19 mouse cellular contexts compared by ENCODE assay signal in genomic region chrX:110307645-110308044, GRCm38 (mm10).
A peak's percentile ranks its signal among the peaks of the same experiment; 100 is the strongest.
DNase-seq lines count a peak whose midpoint lies in the region; ATAC-seq lines count a peak whose summit lies in the region.
"Had no signal": no experiment of that assay in that cellular context is flagged by ENCODE, and none has a peak within 500 bp of the region (broad histone marks: within the 10 kb centered on the region; RNA-seq: fewer than 3 reads in every experiment).

No protein-coding gene starts in this region.

- no peak overlapping the region for H3K4me2 ChIP-seq in forebrain, embryonic 11.5 days (ENCODE audit: low read depth, low read length, severe bottlenecking)
- no peak overlapping the region for H3K4me2 ChIP-seq in forebrain, embryonic 16.5 days (ENCODE audit: low read length)
- no peak overlapping the region for H3K4me2 ChIP-seq in hindbrain, embryonic 13.5 days
- no peak overlapping the region for H3K4me2 ChIP-seq in midbrain, embryonic 15.5 days
- H3K4me2 ChIP-seq in heart, embryonic 11.5 days: no peak overlapping the region
- H3K4me2 ChIP-seq: heart, embryonic 15.5 days; liver, embryonic 11.5 days; lung, embryonic 15.5 days had no signal

- peak; percentile 93 for ATAC-seq in forebrain, embryonic 11.5 days (replicated peaks; ENCODE audit: low FRiP score)
- no peak for ATAC-seq in forebrain, embryonic 16.5 days
- ATAC-seq in hindbrain, embryonic 13.5 days (ENCODE audit: low FRiP score): peak; percentile 74; the same call in 1 of the 2 replicates
- 0 out of 2 replicates have a peak, but pooled peaks have one; percentile 27 for ATAC-seq in midbrain, embryonic 15.5 days (replicated peaks)
- ATAC-seq in heart, embryonic 11.5 days (replicated peaks; ENCODE audit: insufficient number of reproducible peaks, low FRiP score, low TSS enrichment): no peak

- 27% methylated on average over 2 of the region's 2 CpGs for WGBS in forebrain, embryonic 11.5 days
- WGBS in forebrain, embryonic 16.5 days: 12% methylated on average over 2 of the region's 2 CpGs
- whole genome bisulfite sequencing in hindbrain, embryonic 13.5 days: 23% methylated on average over 2 of the region's 2 CpGs
- WGBS in midbrain, embryonic 15.5 days: 25% methylated on average over 2 of the region's 2 CpGs
- 69% methylated on average over 2 of the region's 2 CpGs for WGBS in heart, embryonic 11.5 days (ENCODE audit: insufficient replicate concordance)

- no peaks in the 10 kb centered on the region for H3K27me3 ChIP-seq in forebrain, embryonic 11.5 days (ENCODE audit: control insufficient read depth, insufficient read depth, low read length)
- no peaks in the 10 kb centered on the region for H3K27me3 ChIP-seq in forebrain, embryonic 16.5 days (replicated peaks; ENCODE audit: control insufficient read depth, insufficient read depth, low read length)
- H3K27me3 ChIP-seq in hindbrain, embryonic 13.5 days: no peaks in the 10 kb centered on the region
- H3K27me3 ChIP-seq in midbrain, embryonic 15.5 days (replicated peaks): no peaks in the 10 kb centered on the region
- no peaks in the 10 kb centered on the region for H3K27me3 ChIP-seq in heart, embryonic 11.5 days (ENCODE audit: control insufficient read depth, insufficient read depth, low read length)
- H3K27me3 ChIP-seq: CH12.LX; heart, embryonic 15.5 days; lung, embryonic 15.5 days had no signal

- H3K4me3 ChIP-seq in forebrain, embryonic 11.5 days (ENCODE audit: low read depth, low read length): no peak overlapping the region
- H3K4me3 ChIP-seq in forebrain, embryonic 16.5 days (replicated peaks; ENCODE audit: low read length): no peak overlapping the region
- no peak overlapping the region for H3K4me3 ChIP-seq in hindbrain, embryonic 13.5 days
- no peak overlapping the region for H3K4me3 ChIP-seq in midbrain, embryonic 15.5 days
- no peak overlapping the region for H3K4me3 ChIP-seq in heart, embryonic 11.5 days (ENCODE audit: low read depth, low read length)
- H3K4me3 ChIP-seq: heart, embryonic 15.5 days; lung, embryonic 15.5 days; myocyte had no signal

- no peaks in the 10 kb centered on the region for H3K9me3 ChIP-seq in forebrain, embryonic 11.5 days (ENCODE audit: control insufficient read depth, low read length)
- no peaks in the 10 kb centered on the region for H3K9me3 ChIP-seq in forebrain, embryonic 16.5 days (ENCODE audit: control insufficient read depth, low read length)
- H3K9me3 ChIP-seq in hindbrain, embryonic 13.5 days: no peaks in the 10 kb centered on the region
- no peaks in the 10 kb centered on the region for H3K9me3 ChIP-seq in midbrain, embryonic 15.5 days
- no peaks in the 10 kb centered on the region for H3K9me3 ChIP-seq in heart, embryonic 11.5 days (replicated peaks; ENCODE audit: control insufficient read depth, low read length)
- H3K9me3 ChIP-seq: heart, embryonic 15.5 days; lung, embryonic 15.5 days had no signal

- DNase-seq in forebrain, embryonic 11.5 days (ENCODE audit: low spot score): peak; percentile 53
- peak; percentile 45 for DNase-seq in embryo, embryonic 10 days (ENCODE audit: low spot score)
- no peak for DNase-seq in testis, postnatal 14 days (ENCODE audit: low spot score)
- DNase-seq in cerebellum, adult 8-10 months: no peak
- DNase-seq: cerebellum, adult 11 months; heart, adult 18-20 months; kidney, adult 11 months; left cerebral cortex, postnatal 4 days had no signal

- no peak overlapping the region for H3K27ac ChIP-seq in forebrain, embryonic 11.5 days (ENCODE audit: low read depth, low read length)
- H3K27ac ChIP-seq in forebrain, embryonic 16.5 days (ENCODE audit: low read length): no peak overlapping the region
- H3K27ac ChIP-seq in hindbrain, embryonic 13.5 days: no peak overlapping the region
- H3K27ac ChIP-seq in midbrain, embryonic 15.5 days: no peak overlapping the region
- H3K27ac ChIP-seq in heart, embryonic 11.5 days (ENCODE audit: low read depth, low read length): no peak overlapping the region
- H3K27ac ChIP-seq: heart, embryonic 15.5 days; kidney, postnatal 0 days; lung, embryonic 15.5 days; macrophage had no signal

- no peaks in the 10 kb centered on the region for H3K4me1 ChIP-seq in forebrain, embryonic 11.5 days (replicated peaks; ENCODE audit: control insufficient read depth, insufficient read depth, low read length)
- no peaks in the 10 kb centered on the region for H3K4me1 ChIP-seq in forebrain, embryonic 16.5 days (replicated peaks; ENCODE audit: control insufficient read depth, insufficient read depth, low read length)
- no peaks in the 10 kb centered on the region for H3K4me1 ChIP-seq in hindbrain, embryonic 13.5 days (replicated peaks)
- H3K4me1 ChIP-seq in midbrain, embryonic 15.5 days: no peaks in the 10 kb centered on the region
- no peaks in the 10 kb centered on the region for H3K4me1 ChIP-seq in heart, embryonic 11.5 days (ENCODE audit: control insufficient read depth, insufficient read depth, low read length)
- H3K4me1 ChIP-seq: heart, embryonic 15.5 days; lung, embryonic 15.5 days had no signal

- H3K36me3 ChIP-seq in forebrain, embryonic 11.5 days (ENCODE audit: control insufficient read depth, insufficient read depth, low read length): no peaks in the 10 kb centered on the region
- H3K36me3 ChIP-seq in forebrain, embryonic 16.5 days (ENCODE audit: control insufficient read depth, insufficient read depth): no peaks in the 10 kb centered on the region
- H3K36me3 ChIP-seq in hindbrain, embryonic 13.5 days: no peaks in the 10 kb centered on the region
- no peaks in the 10 kb centered on the region for H3K36me3 ChIP-seq in midbrain, embryonic 15.5 days (replicated peaks)
- no peaks in the 10 kb centered on the region for H3K36me3 ChIP-seq in heart, embryonic 11.5 days (ENCODE audit: control insufficient read depth, insufficient read depth, low read length)
- H3K36me3 ChIP-seq: heart, embryonic 15.5 days; lung, embryonic 15.5 days had no signal

- H3K9ac ChIP-seq in forebrain, embryonic 11.5 days (ENCODE audit: low read length): no peak overlapping the region
- no peak overlapping the region for H3K9ac ChIP-seq in forebrain, embryonic 16.5 days (replicated peaks; ENCODE audit: low read depth, low read length)
- no peak overlapping the region for H3K9ac ChIP-seq in hindbrain, embryonic 13.5 days
- H3K9ac ChIP-seq in midbrain, embryonic 15.5 days: no peak overlapping the region
- no peak overlapping the region for H3K9ac ChIP-seq in heart, embryonic 11.5 days (ENCODE audit: low read depth, low read length)
- H3K9ac ChIP-seq: heart, embryonic 15.5 days; lung, embryonic 15.5 days had no signal

Comparison
In these comparisons a context has a peak if more than half of its experiments do, and no peak if none do; other contexts are left out.
1. ATAC-seq: peak in forebrain, embryonic 11.5 days (single experiment), hindbrain, embryonic 13.5 days (single experiment) and midbrain, embryonic 15.5 days (single experiment); none in forebrain, embryonic 16.5 days (single experiment) and heart, embryonic 11.5 days (single experiment).
2. DNase-seq: peak in forebrain, embryonic 11.5 days (single experiment) and embryo, embryonic 10 days (single experiment); none in testis, postnatal 14 days (single experiment) and cerebellum, adult 8-10 months (single experiment).